Comparison of ENCODE assay signal across 8 mouse cellular contexts in genomic region chr6:84093473-84093872, GRCm38 (mm10).
DNase-seq lines count a peak whose midpoint lies in the region; ATAC-seq and TF ChIP-seq lines count a peak whose summit lies in the region.

No protein-coding gene starts in this region.

- no peak overlapping the region for H3K4me2 ChIP-seq in forebrain, postnatal 0 days (ENCODE audit: low read depth)
- no peak overlapping the region for H3K4me2 ChIP-seq in neural tube, embryonic 13.5 days

- no peak overlapping the region for H3K27ac ChIP-seq in thymus, adult 2 months (ENCODE audit: control insufficient read depth, insufficient read depth, low read length)
- H3K27ac ChIP-seq in forebrain, postnatal 0 days (ENCODE audit: low read depth, low read length), result no peak overlapping the region
- no peak overlapping the region for H3K27ac ChIP-seq in neural tube, embryonic 13.5 days (replicated peaks)

- no peaks in the 10 kb centered on the region for H3K27me3 ChIP-seq in thymus, adult 2 months (ENCODE audit: control insufficient read depth, insufficient read depth, low read length)
- H3K27me3 ChIP-seq in forebrain, postnatal 0 days (ENCODE audit: insufficient read depth, low read length), result no peaks in the 10 kb centered on the region; the same call in 1 of the 2 replicates
- H3K27me3 ChIP-seq in neural tube, embryonic 13.5 days, result peaks cover 7% of the 10 kb centered on the region; the same call in 1 of the 2 replicates

- no peaks in the 10 kb centered on the region for H3K9me3 ChIP-seq in forebrain, postnatal 0 days (ENCODE audit: low read length)
- 0 out of 2 replicates have a peak, but pooled peaks cover 6% of the 10 kb centered on the region for H3K9me3 ChIP-seq in neural tube, embryonic 13.5 days

- no peaks in the 10 kb centered on the region for H3K4me1 ChIP-seq in thymus, adult 2 months (replicated peaks; ENCODE audit: control insufficient read depth, insufficient read depth, low read length)
- no peaks in the 10 kb centered on the region for H3K4me1 ChIP-seq in forebrain, postnatal 0 days (ENCODE audit: insufficient read depth)
- H3K4me1 ChIP-seq in neural tube, embryonic 13.5 days (replicated peaks), result 0 out of 2 replicates have a peak, but pooled peaks cover 4% of the 10 kb centered on the region

- no peak overlapping the region for H3K4me3 ChIP-seq in thymus, adult 2 months (ENCODE audit: control insufficient read depth, insufficient read depth, low read length)
- no peak overlapping the region for H3K4me3 ChIP-seq in forebrain, postnatal 0 days (ENCODE audit: low read depth, low read length)
- H3K4me3 ChIP-seq in neural tube, embryonic 13.5 days, result no peak overlapping the region

- H3K36me3 ChIP-seq in thymus, adult 2 months (ENCODE audit: control insufficient read depth, insufficient read depth, low read length), result no peaks in the 10 kb centered on the region
- no peaks in the 10 kb centered on the region for H3K36me3 ChIP-seq in forebrain, postnatal 0 days (ENCODE audit: insufficient read depth)
- no peaks in the 10 kb centered on the region for H3K36me3 ChIP-seq in neural tube, embryonic 13.5 days

- H3K9ac ChIP-seq in forebrain, postnatal 0 days, result no peak overlapping the region
- no peak overlapping the region for H3K9ac ChIP-seq in neural tube, embryonic 13.5 days

- ATAC-seq in forebrain, postnatal 0 days, result peak; percentile 83
- 0 out of 2 replicates have a peak, but pooled peaks have one; percentile 68 for ATAC-seq in neural tube, embryonic 13.5 days (ENCODE audit: low read depth)
- ATAC-seq in megakaryocyte-erythroid progenitor cell, adult 5-6 weeks (replicated peaks; ENCODE audit: low FRiP score, low TSS enrichment, poor library complexity, severe bottlenecking), result no peak

- DNase-seq in adrenal gland, postnatal 14 days, result peak; percentile 49
- DNase-seq in adrenal gland, adult 18-20 months (ENCODE audit: low spot score in 2 of 2), result no peak
- DNase-seq in thymus, adult 2 months, result peak; percentile 45
- no peak for DNase-seq in thymus, adult 18-20 months
- DNase-seq in forebrain, postnatal 0 days, result peak; percentile 81
- DNase-seq in layer of hippocampus, postnatal 36 days, result peak; percentile 19 to 32

- no peak for TF ChIP-seq POLR2A in thymus, adult 2 months (IDR thresholded peaks at IDR 0.05; ENCODE audit: control insufficient read depth, extremely low read depth, insufficient read depth, low read length, poor library complexity)

- WGBS in thymus, adult 2 months, result 22% methylated on average over 4 of the region's 4 CpGs
- WGBS in forebrain, postnatal 0 days, result 24% methylated on average over 4 of the region's 4 CpGs
- WGBS in neural tube, embryonic 13.5 days, result 22% methylated on average over 4 of the region's 4 CpGs

- TF ChIP-seq CTCF in thymus, adult 2 months (IDR thresholded peaks at IDR 0.05; ENCODE audit: borderline replicate concordance, control insufficient read depth, extremely low read depth, insufficient read depth, low read length, poor library complexity), result no peak
- peak; percentile 84 for TF ChIP-seq CTCF in forebrain, postnatal 0 days (IDR thresholded peaks at IDR 0.05; ENCODE audit: low read depth)

Comparison
In these comparisons a context has a peak if more than half of its experiments do, and no peak if none do; other contexts are left out.
1. DNase-seq: peak in adrenal gland, postnatal 14 days (single experiment), thymus, adult 2 months (single experiment), forebrain, postnatal 0 days (single experiment) and layer of hippocampus, postnatal 36 days (2 of 2); none in adrenal gland, adult 18-20 months (0 of 2) and thymus, adult 18-20 months (0 of 2).